Mouse (Mus musculus): Measurements from ENCODE around the gene Il27ra. TPM values are rescaled to one million over a fixed set of nuclear protein-coding genes. Genes with fewer than 3 reads are reported as not detected.

Gene Il27ra
- polyA plus RNA-seq (2015; fragmentation: Nextera tagmentation; extraction: Ambion mirVana): 0.56 and 0.93 TPM in 2 replicates

DNA sequence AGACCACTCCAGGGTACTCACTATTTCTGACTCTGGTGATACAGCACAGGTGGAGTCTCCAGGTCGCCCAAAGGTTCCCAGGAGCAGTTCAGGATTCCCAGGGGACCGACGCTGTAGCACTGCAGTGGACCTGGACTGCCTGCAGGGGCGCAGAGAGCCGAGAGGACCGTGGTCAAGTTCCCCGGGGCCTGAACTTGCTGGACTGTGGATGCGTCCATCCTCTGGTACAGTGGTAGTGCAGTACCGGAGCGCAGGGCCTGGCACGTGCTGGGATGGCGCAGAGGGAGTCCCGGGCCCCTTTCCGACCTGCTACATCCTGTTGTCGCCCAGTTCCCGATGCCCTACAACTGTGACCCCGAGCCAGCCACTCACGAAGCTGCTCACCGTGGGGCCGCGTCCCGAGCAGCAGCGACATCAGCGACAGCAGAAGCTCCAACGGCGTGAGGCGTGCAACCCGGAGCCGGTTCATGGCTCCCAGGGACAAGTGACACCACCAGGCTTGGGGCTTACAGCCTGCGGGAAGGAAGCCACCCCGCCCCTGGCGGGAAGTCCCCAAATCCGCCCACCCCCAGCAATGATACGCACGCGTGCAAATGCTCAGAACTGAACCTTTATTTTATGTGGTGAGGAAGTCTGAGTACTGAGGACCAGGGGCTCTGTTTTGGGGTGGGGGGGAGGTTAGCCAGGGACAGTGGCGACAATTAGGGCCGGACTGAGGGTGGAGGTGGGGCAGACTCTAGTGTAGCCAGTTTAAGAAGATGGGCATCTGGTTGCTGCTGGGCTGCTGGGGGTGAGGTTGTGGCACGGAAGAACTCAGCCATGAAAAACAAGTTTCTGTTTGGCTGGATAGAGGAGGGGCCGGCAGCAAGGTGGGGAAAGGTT, at the start of gene Il27ra:
Gene Il27ra, minus strand, starts transcription at position 524 of the 882 bp plus-strand sequence.
- WGBS: 3% methylated on average over 39 of the region's 40 CpGs
- no peak for TF ChIP-seq EP300 (IDR thresholded peaks at IDR 0.05)
- TF ChIP-seq CTCF (IDR thresholded peaks at IDR 0.05): peak; percentile 89

DNA sequence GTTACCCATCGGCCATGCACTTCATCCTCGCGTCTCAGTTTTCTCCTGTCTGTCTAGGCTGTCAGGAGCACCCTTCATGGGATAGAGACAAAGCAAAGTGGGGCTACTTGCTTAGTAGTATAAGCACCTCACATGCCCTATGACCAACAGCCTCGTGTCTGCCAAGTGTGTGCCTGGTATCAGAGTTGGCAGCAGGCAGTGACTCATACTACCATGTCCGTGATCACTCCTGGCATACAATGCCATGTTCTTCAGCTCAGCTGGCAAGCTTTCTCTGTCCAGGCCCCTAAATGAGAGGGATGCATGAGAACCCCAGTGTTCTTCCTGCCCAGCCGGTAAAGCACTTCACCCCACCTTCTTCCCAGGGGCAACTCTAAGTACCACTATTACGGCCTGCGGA, 48.2 kb upstream of the Il27ra start:
- Histone ChIP-seq H3K4me3 (ENCODE audit: low read depth, low read length) (no peak overlapping the region), H3K4me1 (ENCODE audit: insufficient read depth, low read depth, low read length) (no peaks in the 10 kb centered on the region), H3K9me3 (ENCODE audit: low read length) (no peaks in the 10 kb centered on the region), H3K4me2 (replicated peaks; ENCODE audit: low read depth, low read length) (no peak overlapping the region), H3K27ac (ENCODE audit: low read length) (no peak overlapping the region), H3K27me3 (replicated peaks; ENCODE audit: insufficient read depth, low read length) (no peaks in the 10 kb centered on the region), H3K9ac (replicated peaks; ENCODE audit: low read depth) (no peak overlapping the region), H3K36me3 (ENCODE audit: insufficient read depth, low read length) (peaks cover 20% of the 10 kb centered on the region; the same call in 1 of the 2 replicates)
- no peak for DNase-seq (ENCODE audit: low spot score)
- no peak for ATAC-seq
- WGBS: 84% methylated on average over 8 of the region's 8 CpGs
- TF ChIP-seq EP300 (IDR thresholded peaks at IDR 0.05) (no peak), CTCF (IDR thresholded peaks at IDR 0.05) (no peak)

More for the DNA sequence above, at the start of gene Il27ra:
- ATAC-seq: peak; percentile 85
- peak; percentile 82 for DNase-seq (ENCODE audit: low spot score)
- H3K4me3 ChIP-seq (ENCODE audit: low read depth, low read length): peak within 1 kb of the TSS; percentile 24
- no peak within 1 kb of the TSS for H3K9ac ChIP-seq (replicated peaks; ENCODE audit: low read depth)
- H3K9me3 ChIP-seq (ENCODE audit: low read length): no peaks in the 10 kb centered on the region
- no peak within 1 kb of the TSS for H3K27ac ChIP-seq (ENCODE audit: low read length)
- peak within 1 kb of the TSS; percentile 52 for H3K4me2 ChIP-seq (replicated peaks; ENCODE audit: low read depth, low read length)
- peaks cover 4% of the 10 kb centered on the region; the same call in 1 of the 2 replicates for H3K4me1 ChIP-seq (ENCODE audit: insufficient read depth, low read depth, low read length)
- H3K36me3 ChIP-seq (ENCODE audit: insufficient read depth, low read length): no peaks in the 10 kb centered on the region
- peaks cover 24% of the 10 kb centered on the region for H3K27me3 ChIP-seq (replicated peaks; ENCODE audit: insufficient read depth, low read length)

DNA sequence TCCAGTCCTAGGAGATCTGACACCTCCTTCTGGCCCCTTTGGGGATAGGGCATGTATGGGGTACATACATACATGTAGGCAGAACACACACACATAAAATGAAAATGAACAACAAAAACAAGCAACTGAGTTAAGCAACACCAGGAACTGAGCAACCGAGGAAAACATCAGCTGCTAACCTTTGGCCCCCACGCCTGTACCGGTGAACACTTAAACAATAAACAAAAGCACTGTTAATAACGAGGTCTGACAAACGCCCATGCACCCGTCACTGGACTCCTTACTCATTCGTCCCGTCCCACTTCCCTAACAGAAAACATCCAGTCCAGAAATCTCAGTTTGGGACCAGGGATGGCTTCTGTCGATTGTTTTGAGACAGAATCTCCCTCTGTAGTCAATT, 46.9 kb upstream of the Il27ra start:
- Histone ChIP-seq H3K9me3 (ENCODE audit: low read length) (no peaks in the 10 kb centered on the region), H3K4me3 (ENCODE audit: low read depth, low read length) (no peak overlapping the region), H3K27me3 (replicated peaks; ENCODE audit: insufficient read depth, low read length) (no peaks in the 10 kb centered on the region), H3K9ac (replicated peaks; ENCODE audit: low read depth) (no peak overlapping the region), H3K27ac (ENCODE audit: low read length) (no peak overlapping the region), H3K36me3 (ENCODE audit: insufficient read depth, low read length) (peaks cover 23% of the 10 kb centered on the region; the same call in 1 of the 2 replicates), H3K4me2 (replicated peaks; ENCODE audit: low read depth, low read length) (no peak overlapping the region), H3K4me1 (ENCODE audit: insufficient read depth, low read depth, low read length) (no peaks in the 10 kb centered on the region)
- WGBS: 59% methylated on average over 9 of the region's 9 CpGs
- ATAC-seq (no peak), DNase-seq (ENCODE audit: low spot score) (no peak)
- TF ChIP-seq EP300 (IDR thresholded peaks at IDR 0.05) (no peak), CTCF (IDR thresholded peaks at IDR 0.05) (no peak)

DNA sequence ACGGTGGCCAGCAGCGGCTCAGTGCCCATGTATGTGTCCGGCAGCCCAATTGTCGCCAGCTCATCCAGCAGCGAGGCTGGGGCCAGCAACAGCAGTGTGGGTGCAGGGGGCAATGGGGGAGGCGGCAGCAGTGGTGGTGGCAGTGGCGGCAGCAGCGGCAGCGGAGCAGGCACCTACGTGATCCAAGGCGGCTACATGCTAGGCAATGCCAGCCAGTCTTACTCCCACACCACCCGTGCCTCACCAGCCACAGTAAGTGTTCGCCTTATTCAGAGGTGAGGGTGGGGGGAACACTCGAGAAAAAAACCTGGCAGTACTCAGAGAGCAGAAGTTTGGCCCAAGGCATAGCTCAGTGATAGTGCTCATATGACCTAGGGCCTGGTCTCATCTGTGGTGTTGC, 45.4 kb upstream of the Il27ra start:
- H3K27ac ChIP-seq (ENCODE audit: low read length): no peak overlapping the region
- H3K36me3 ChIP-seq (ENCODE audit: insufficient read depth, low read length): peaks cover 30% of the 10 kb centered on the region
- H3K27me3 ChIP-seq (replicated peaks; ENCODE audit: insufficient read depth, low read length): no peaks in the 10 kb centered on the region
- DNase-seq (ENCODE audit: low spot score) (no peak), ATAC-seq (no peak)
- 95% methylated on average over 14 of the region's 14 CpGs for WGBS
- no peak overlapping the region for H3K4me2 ChIP-seq (replicated peaks; ENCODE audit: low read depth, low read length)
- H3K9ac ChIP-seq (replicated peaks; ENCODE audit: low read depth): no peak overlapping the region
- no peak for TF ChIP-seq CTCF (IDR thresholded peaks at IDR 0.05)
- no peak for TF ChIP-seq EP300 (IDR thresholded peaks at IDR 0.05)
- H3K9me3 ChIP-seq (ENCODE audit: low read length): no peaks in the 10 kb centered on the region
- no peak overlapping the region for H3K4me3 ChIP-seq (ENCODE audit: low read depth, low read length)
- no peaks in the 10 kb centered on the region for H3K4me1 ChIP-seq (ENCODE audit: insufficient read depth, low read depth, low read length)

DNA sequence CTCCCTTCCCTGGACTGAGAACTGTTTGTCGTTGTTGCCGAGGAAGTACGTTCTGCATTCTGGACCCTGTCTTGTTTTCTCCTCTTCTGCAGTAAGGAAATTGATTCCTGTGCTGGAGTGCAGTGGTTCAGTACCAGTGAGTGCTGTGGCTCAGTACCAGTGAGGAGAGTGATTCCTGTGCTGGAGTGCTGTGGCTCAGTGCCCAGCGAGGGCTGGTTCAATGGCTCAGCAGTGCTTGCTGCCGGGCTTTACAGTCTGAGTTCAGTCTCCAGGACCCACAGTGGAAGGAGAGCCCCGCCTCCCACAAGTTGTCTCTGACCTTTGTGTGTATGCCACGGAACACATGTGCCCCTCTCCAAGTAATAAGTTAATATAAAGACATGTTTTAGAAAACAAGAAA, 44.8 kb upstream of the Il27ra start:
- H3K4me1 ChIP-seq (ENCODE audit: insufficient read depth, low read depth, low read length): no peaks in the 10 kb centered on the region
- no peak overlapping the region for H3K4me3 ChIP-seq (ENCODE audit: low read depth, low read length)
- 92% methylated on average over 7 of the region's 7 CpGs for WGBS
- no peak overlapping the region for H3K4me2 ChIP-seq (replicated peaks; ENCODE audit: low read depth, low read length)
- no peak overlapping the region for H3K27ac ChIP-seq (ENCODE audit: low read length)
- TF ChIP-seq CTCF (IDR thresholded peaks at IDR 0.05): no peak
- ATAC-seq (no peak), DNase-seq (ENCODE audit: low spot score) (no peak)
- no peaks in the 10 kb centered on the region for H3K27me3 ChIP-seq (replicated peaks; ENCODE audit: insufficient read depth, low read length)
- H3K9ac ChIP-seq (replicated peaks; ENCODE audit: low read depth): no peak overlapping the region
- peaks cover 36% of the 10 kb centered on the region for H3K36me3 ChIP-seq (ENCODE audit: insufficient read depth, low read length)
- H3K9me3 ChIP-seq (ENCODE audit: low read length): no peaks in the 10 kb centered on the region

DNA sequence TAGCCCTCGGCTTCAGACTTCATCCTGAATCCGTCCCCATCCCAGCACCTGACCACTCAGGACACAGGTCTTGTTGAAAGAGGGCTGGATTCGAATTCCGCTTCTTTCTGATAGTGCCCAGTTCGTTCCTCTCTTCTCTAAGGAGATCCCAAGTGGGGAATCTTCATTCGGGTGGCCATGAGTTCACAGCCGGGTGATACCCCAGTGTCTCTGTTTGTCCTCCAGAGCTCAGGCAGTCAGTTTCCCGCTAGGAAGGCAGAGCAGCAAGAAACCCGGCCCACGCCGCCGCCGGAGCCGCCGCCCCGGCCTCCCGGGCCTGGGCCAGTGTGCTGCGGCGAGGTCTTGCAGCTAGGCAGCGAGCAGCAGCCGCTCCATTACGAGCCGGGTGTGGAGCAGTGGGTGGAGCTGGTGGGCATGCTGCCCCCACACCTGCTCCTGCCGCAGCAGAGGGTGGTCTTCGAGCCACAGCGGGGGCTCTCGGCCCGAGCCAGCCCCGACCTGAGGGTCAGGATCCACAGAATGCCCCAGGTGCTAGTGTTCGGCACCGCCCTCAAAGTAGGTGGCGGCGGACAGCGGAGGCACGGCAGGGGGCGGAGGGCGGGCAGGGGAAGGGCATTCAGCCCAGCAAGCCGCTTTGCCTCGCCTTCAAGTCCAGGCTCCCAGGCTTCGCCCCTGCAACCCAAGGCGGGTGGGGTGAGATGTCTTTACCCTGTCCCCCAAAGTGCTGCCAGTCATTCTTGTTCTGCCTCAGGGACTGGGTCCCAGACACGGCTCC, 42.1 kb upstream of the Il27ra start:
- ATAC-seq (no peak), DNase-seq (ENCODE audit: low spot score) (no peak)
- peaks cover 46% of the 10 kb centered on the region for H3K36me3 ChIP-seq (ENCODE audit: insufficient read depth, low read length)
- H3K27ac ChIP-seq (ENCODE audit: low read length): no peak overlapping the region
- H3K9me3 ChIP-seq (ENCODE audit: low read length): no peaks in the 10 kb centered on the region
- no peak overlapping the region for H3K4me2 ChIP-seq (replicated peaks; ENCODE audit: low read depth, low read length)
- no peak for TF ChIP-seq CTCF (IDR thresholded peaks at IDR 0.05)
- TF ChIP-seq EP300 (IDR thresholded peaks at IDR 0.05): no peak
- WGBS: 65% methylated on average over 29 of the region's 42 CpGs
- H3K4me1 ChIP-seq (ENCODE audit: insufficient read depth, low read depth, low read length): no peaks in the 10 kb centered on the region
- no peak overlapping the region for H3K4me3 ChIP-seq (ENCODE audit: low read depth, low read length)
- H3K27me3 ChIP-seq (replicated peaks; ENCODE audit: insufficient read depth, low read length): no peaks in the 10 kb centered on the region
- no peak overlapping the region for H3K9ac ChIP-seq (replicated peaks; ENCODE audit: low read depth)
